Mouse (Mus musculus) lung, postnatal 10 days (tissue): Measurements from ENCODE around the gene Tmem54.

Source experiments
- DNase-seq: peaks from one replicate; pipeline ENCODE4 v3.0.0; 2021

Tmem54 gene

GRCm38 (mm10) chr4:129158549-129158948, 53.2 kb downstream of the Tmem54 start:
- DNase-seq: no peak

- DNase-seq: no peak
Measured at GRCm38 (mm10) chr4:129161076-129161475, 55.7 kb downstream of the Tmem54 start.
